Mouse (Mus musculus) heart, postnatal 0 days (tissue): ENCODE results near the gene Gm49383. TPM values are rescaled to one million over a fixed set of nuclear protein-coding genes. Genes with fewer than 3 reads are reported as not detected.

ENCODE experiments used
- ATAC-seq: fragments of 200-750 bp; cut with Nextera tagmentation; 2 replicates; pipeline ENCODE4 v1.8.0; 2017; ENCODE audit warnings: low read depth, moderate number of reproducible peaks, moderate library complexity; ENCODE audit not compliant: insufficient read depth
- DNase-seq: peaks from one replicate; pipeline ENCODE4 v3.0.0-alpha.2; 2016; ENCODE audit warnings: low spot score
- H3K27ac ChIP-seq: fragments of 300-500 bp; sonication (generic); 2 replicates; pipeline ENCODE4 v1.5.1; 2014; ENCODE audit warnings: low read depth, mild to moderate bottlenecking
- H3K27me3 ChIP-seq: fragments of 300-500 bp; sonication (generic); 2 replicates; pipeline ENCODE4 v1.6.1; 2014; ENCODE audit warnings: low read length, mixed read lengths; ENCODE audit not compliant: control insufficient read depth, insufficient read depth
- H3K36me3 ChIP-seq: fragments of 300-500 bp; sonication (generic); replicated peaks from 2 replicates; pipeline ENCODE4 v1.6.1; 2014; ENCODE audit warnings: low read length, mixed read lengths; ENCODE audit not compliant: control insufficient read depth, insufficient read depth
- H3K4me1 ChIP-seq: fragments of 300-500 bp; sonication (generic); 2 replicates; pipeline ENCODE4 v1.6.1; 2014; ENCODE audit warnings: antibody characterized with exemption; ENCODE audit not compliant: control insufficient read depth, insufficient read depth
- H3K4me2 ChIP-seq: fragments of 300-500 bp; sonication (generic); 2 replicates; pipeline ENCODE4 v1.6.1; 2014; ENCODE audit warnings: low read depth, mild to moderate bottlenecking, low read length, moderate library complexity
- H3K4me3 ChIP-seq: fragments of 300-500 bp; sonication (generic); 2 replicates; pipeline ENCODE4 v1.5.1; 2014; ENCODE audit warnings: low read depth, low read length
- H3K9ac ChIP-seq: fragments of 300-500 bp; sonication (generic); replicated peaks from 2 replicates; pipeline ENCODE4 v1.6.1; 2014; ENCODE audit warnings: low read depth, low read length, mixed read lengths
- H3K9me3 ChIP-seq: fragments of 300-500 bp; sonication (generic); replicated peaks from 2 replicates; pipeline ENCODE4 v1.6.1; 2016; ENCODE audit warnings: low read length; ENCODE audit not compliant: control insufficient read depth
- CTCF ChIP-seq: IDR thresholded peaks from 2 replicates; pipeline ENCODE4 v1.5.1; 2016; ENCODE audit warnings: antibody characterized with exemption, control low read depth, low read depth
- EP300 ChIP-seq: IDR thresholded peaks from 2 replicates; pipeline ENCODE4 v1.6.1; 2016; ENCODE audit warnings: antibody characterized with exemption, low read depth
- WGBS: fragments of 180-500 bp; shearing (Covaris S2); extraction: QIAGEN DNeasy Blood & Tissue Kit; methylation state at CpG from one replicate; pipeline ENCODE4 v1.1.7; 2014; 5-methylcytosine and 5-hydroxymethylcytosine counted together
- polyA plus RNA-seq: library from polyadenylated mRNA; unstranded; fragments of >200 nt; fragmentation: Nextera tagmentation; extraction: Ambion mirVana; gene quantifications from 2 replicates; pipeline ENCODE4 v1.2.1, GENCODE M21; 2015
- total RNA-seq: library from RNA; depleted of rRNA; stranded (reverse); fragments of >200 nt; gene quantifications from 2 replicates; pipeline ENCODE4 v1.2.3, GENCODE M21; 2014; ENCODE audit warnings: low replicate concordance

Gene Gm49383
- total and polyA plus RNA-seq, 2 experiments from 2014 or later, result 6.3 to 7.9 TPM

- Histone ChIP-seq H3K4me2 (no peak overlapping the region), H3K4me1 (no peaks in the 10 kb centered on the region), H3K36me3 (no peaks in the 10 kb centered on the region), H3K9ac (no peak overlapping the region), H3K27ac (no peak overlapping the region), H3K27me3 (no peaks in the 10 kb centered on the region), H3K9me3 (no peaks in the 10 kb centered on the region), H3K4me3 (no peak overlapping the region)
- TF ChIP-seq EP300, result no peak
- no peak for TF ChIP-seq CTCF
- WGBS, result 83% methylated on average over 6 of the region's 6 CpGs
- no peak for ATAC-seq
- DNase-seq, result no peak
These were observed 38.9 kb upstream of the Gm49383 start for GRCm38 (mm10) chr12:69235782-69236181.

- H3K4me3 ChIP-seq, result no peak overlapping the region
- no peaks in the 10 kb centered on the region for H3K27me3 ChIP-seq
- peaks cover 6% of the 10 kb centered on the region for H3K4me1 ChIP-seq
- H3K36me3 ChIP-seq, result 0 out of 2 replicates have a peak, but pooled peaks cover 4% of the 10 kb centered on the region
- H3K4me2 ChIP-seq, result no peak overlapping the region
- 68% methylated on average over 2 of the region's 2 CpGs for WGBS
- H3K27ac ChIP-seq, result no peak overlapping the region
- TF ChIP-seq CTCF (peak; percentile 21; the same call in 1 of the 2 replicates), EP300 (no peak)
- H3K9ac ChIP-seq, result no peak overlapping the region
- H3K9me3 ChIP-seq, result no peaks in the 10 kb centered on the region
- DNase-seq, result peak; percentile 18
- no peak for ATAC-seq
These were observed 32.3 kb upstream of the Gm49383 start for GRCm38 (mm10) chr12:69229251-69229650.

GRCm38 (mm10) chr12:69227776-69228466, 31.0 kb upstream of the Gm49383 start, which contains the start of gene Pole2:
Gene Pole2 (minus strand): TSS chr12:69228195.
- DNase-seq (peak; percentile 83), ATAC-seq (peak; percentile 94)
- Histone ChIP-seq H3K27ac (peak within 1 kb of the TSS; percentile 72), H3K9ac (peak within 1 kb of the TSS; percentile 59), H3K27me3 (no peaks in the 10 kb centered on the region), H3K4me3 (peak within 1 kb of the TSS; percentile 84), H3K9me3 (no peaks in the 10 kb centered on the region), H3K4me2 (peak within 1 kb of the TSS; percentile 76), H3K36me3 (0 out of 2 replicates have a peak, but pooled peaks cover 7% of the 10 kb centered on the region), H3K4me1 (peaks cover 6% of the 10 kb centered on the region)
- WGBS, result under 1% methylated on average over 37 of the region's 37 CpGs
- TF ChIP-seq EP300, result no peak
- no peak for TF ChIP-seq CTCF

GRCm38 (mm10) chr12:69220613-69221277, 23.8 kb upstream of the Gm49383 start:
- TF ChIP-seq CTCF (no peak), EP300 (no peak)
- WGBS, result 89% methylated on average over 19 of the region's 19 CpGs
- ATAC-seq (no peak), DNase-seq (no peak)
- H3K9ac ChIP-seq, result no peak overlapping the region
- no peak overlapping the region for H3K27ac ChIP-seq
- H3K4me3 ChIP-seq, result no peak overlapping the region
- H3K9me3 ChIP-seq, result no peaks in the 10 kb centered on the region
- H3K4me2 ChIP-seq, result no peak overlapping the region
- H3K36me3 ChIP-seq, result peaks cover 24% of the 10 kb centered on the region; the same call in 1 of the 2 replicates
- no peaks in the 10 kb centered on the region for H3K27me3 ChIP-seq
- H3K4me1 ChIP-seq, result no peaks in the 10 kb centered on the region

GRCm38 (mm10) chr12:69216587-69216986, 19.7 kb upstream of the Gm49383 start:
- H3K4me1 ChIP-seq, result no peaks in the 10 kb centered on the region
- H3K27me3 ChIP-seq, result no peaks in the 10 kb centered on the region
- TF ChIP-seq EP300 (no peak), CTCF (no peak)
- peaks cover 24% of the 10 kb centered on the region; the same call in 1 of the 2 replicates for H3K36me3 ChIP-seq
- no peak overlapping the region for H3K27ac ChIP-seq
- ATAC-seq, result no peak
- H3K9ac ChIP-seq, result no peak overlapping the region
- no peak overlapping the region for H3K4me3 ChIP-seq
- WGBS, result 89% methylated on average over 7 of the region's 7 CpGs
- no peak for DNase-seq
- no peak overlapping the region for H3K4me2 ChIP-seq
- no peaks in the 10 kb centered on the region for H3K9me3 ChIP-seq
